Mouse (Mus musculus) embryo, embryonic 9.5 days (tissue): Measurements from ENCODE around the gene Tmem91.

Experiments used
- DNase-seq: peaks from one replicate; pipeline ENCODE4 v3.0.0-alpha.2; 2017; ENCODE audit errors: extremely low spot score

Gene Tmem91

DNA sequence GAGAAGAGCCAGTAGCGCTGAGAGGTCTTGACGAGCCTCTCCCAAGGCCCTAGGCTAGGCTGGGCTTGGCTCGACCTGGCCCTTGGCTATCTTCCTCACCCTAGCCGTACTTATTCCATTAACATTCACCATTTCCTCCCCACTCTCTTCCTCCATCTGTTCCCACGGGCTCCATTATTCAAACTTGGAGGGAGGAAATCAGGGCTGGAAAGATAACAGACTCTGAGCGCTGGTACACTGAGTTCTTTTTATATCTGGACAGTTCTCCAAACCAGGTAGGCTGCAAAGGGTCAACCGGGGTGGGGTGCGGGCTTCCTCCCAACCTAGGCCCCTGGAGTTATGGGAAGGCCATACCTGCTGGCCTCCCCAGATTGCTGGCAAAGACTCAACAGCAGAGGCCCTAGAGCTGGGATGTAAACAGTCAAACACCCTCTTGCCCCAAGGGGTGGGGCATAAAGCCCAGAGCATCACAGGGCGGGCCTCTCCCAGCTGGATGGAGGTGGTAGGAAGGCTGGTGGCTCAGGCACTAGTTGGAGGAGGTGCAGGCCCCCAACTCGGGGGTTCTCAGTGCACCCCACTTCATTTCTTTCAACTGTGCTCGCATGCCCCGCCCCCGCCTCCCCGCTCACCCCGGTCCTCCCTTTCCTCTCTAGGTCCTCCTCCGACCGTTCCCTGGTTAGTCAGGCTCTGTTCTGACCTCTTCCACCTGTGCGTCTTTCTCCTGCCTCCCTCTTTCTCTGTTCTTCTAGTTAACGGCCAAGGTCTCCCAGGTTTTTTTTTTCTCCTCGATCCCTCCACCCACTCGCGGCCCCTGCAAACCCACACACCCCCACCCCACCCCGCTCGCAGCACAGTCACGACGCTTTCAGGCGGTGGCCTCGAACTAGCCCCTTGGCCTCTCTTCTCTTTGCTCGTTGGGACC lies 48.2 kb downstream of the Tmem91 start, which contains the start of gene B3gnt8:
Gene B3gnt8, plus strand, starts transcription at position 146 of the 922 bp plus-strand sequence.
- DNase-seq: no peak

GRCm38 (mm10) chr7:25625594-25626250 lies 49.2 kb downstream of the Tmem91 start:
- peak; percentile 14 for DNase-seq

- DNase-seq: no peak
Observed at GRCm38 (mm10) chr7:25624851-25625250, 50.1 kb downstream of the Tmem91 start.

- DNase-seq: no peak
Observed at GRCm38 (mm10) chr7:25623857-25624370, 51.1 kb downstream of the Tmem91 start.

DNA sequence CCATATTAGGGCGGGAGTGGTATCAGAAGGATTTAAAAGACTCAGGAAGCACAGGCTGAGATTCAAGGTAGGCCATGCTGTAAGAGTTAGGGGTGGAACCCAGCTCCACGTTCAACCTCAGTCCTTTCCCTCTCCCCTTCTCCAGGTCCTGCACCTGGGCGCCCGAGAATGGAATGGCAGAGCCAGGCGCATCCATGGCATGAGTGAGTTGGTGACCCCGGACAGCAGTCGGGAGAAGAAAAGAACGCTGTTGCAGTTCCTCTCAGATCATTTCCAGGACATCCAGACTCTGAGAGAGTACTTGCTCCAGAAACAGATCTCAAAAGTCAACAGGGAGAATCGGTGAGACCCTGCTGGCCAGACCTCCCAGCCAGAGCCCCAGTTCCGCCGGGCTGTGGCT lies 54.2 kb downstream of the Tmem91 start:
- no peak for DNase-seq

DNA sequence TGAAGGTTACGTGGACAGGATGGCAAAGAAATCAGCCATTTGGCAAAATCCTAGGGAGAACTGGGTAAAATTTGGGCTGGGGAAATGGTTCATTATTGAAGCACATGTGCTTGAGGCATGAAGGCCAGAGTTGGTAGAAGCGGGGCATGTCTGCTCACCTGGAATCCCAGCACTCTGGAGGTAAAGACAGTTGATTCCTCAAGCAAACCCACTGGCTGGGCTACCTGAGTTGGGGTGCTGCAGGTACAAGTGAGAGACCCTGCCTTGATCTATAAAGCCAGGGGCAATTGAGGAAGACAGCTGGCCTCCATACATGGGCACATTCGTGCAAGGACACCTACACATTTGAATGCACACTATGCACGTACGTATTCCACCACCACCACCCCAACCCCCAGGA lies 54.9 kb downstream of the Tmem91 start:
- DNase-seq: no peak

DNA sequence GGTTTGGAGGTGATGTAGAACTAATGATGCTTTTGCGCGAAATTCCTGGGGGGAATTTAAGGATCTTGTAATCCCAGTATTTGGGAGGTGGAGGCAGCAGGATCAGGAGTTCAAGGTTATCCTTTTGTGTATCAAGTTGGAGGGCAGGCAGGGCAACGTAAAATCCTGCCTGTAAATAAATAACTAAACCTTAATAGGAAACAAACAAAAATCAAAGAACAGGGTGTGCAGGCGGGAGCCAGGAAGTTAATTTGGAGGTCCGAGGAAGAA lies 55.3 kb downstream of the Tmem91 start:
- DNase-seq: no peak
